Mouse (Mus musculus): ENCODE data around the gene Cltc. TPM values are rescaled to one million over a fixed set of nuclear protein-coding genes. Genes with fewer than 3 reads are reported as not detected.

Gene Cltc
- polyA plus RNA-seq, 1 experiment from 2014 or later: 79.4 TPM

DNA sequence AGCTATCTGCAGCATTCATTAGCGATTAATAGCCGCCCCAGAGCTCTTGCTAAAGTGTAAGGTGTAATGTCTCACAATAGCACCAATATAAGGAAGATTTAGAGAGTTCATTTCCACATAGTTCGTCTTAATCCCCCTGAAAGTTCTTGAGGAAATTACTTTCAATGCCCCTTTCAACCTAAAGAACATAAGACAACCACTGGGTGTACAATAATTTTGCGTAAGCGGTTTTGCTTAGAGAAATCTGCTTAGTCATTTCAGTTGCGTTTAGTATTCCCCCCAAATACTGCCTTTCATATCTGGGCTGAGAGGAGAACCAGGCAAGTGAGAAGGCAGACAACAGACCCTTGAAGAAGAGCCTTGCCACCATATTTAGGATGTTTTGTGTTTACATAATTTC is 1.2 kb upstream of the Cltc start:
- H3K36me3 ChIP-seq (replicated peaks): peaks cover 10% of the 10 kb centered on the region
- H3K9me3 ChIP-seq (replicated peaks): no peaks in the 10 kb centered on the region
- peak overlapping the region; percentile 83 for H3K4me2 ChIP-seq
- no peak for ATAC-seq (ENCODE audit: insufficient read depth)
- peak overlapping the region; percentile 92 for H3K4me3 ChIP-seq (replicated peaks)
- 7% methylated on average over 6 of the region's 6 CpGs for WGBS (ENCODE audit: insufficient replicate concordance)
- peaks cover 58% of the 10 kb centered on the region for H3K4me1 ChIP-seq (replicated peaks)
- H3K27ac ChIP-seq (replicated peaks): peak overlapping the region; percentile 100
- peak overlapping the region; percentile 99 for H3K9ac ChIP-seq
- H3K27me3 ChIP-seq: no peaks in the 10 kb centered on the region

DNA sequence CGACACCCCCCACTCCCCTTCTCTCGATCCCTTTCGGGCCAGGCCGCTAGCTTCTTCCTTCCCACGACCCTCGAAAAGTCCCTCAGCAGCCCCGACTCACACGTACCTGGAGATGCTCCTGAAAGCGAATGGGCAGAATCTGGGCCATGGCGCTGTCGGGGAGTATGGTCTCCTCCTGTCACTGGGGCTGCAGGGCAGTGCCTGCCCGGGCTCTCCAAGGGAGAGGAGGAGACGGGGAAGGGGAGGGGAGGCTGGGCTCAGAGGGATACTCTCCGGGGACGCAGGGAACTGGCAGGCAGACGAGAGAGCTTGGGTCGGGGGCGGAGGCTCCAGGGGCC is 254 bp downstream of the Cltc start:
- Histone ChIP-seq H3K36me3 (replicated peaks) (peaks cover 14% of the 10 kb centered on the region), H3K27ac (replicated peaks) (peak overlapping the region; percentile 100), H3K4me2 (peak overlapping the region; percentile 83), H3K4me3 (replicated peaks) (peak overlapping the region; percentile 92), H3K9me3 (replicated peaks) (no peaks in the 10 kb centered on the region), H3K4me1 (replicated peaks) (peaks cover 67% of the 10 kb centered on the region), H3K27me3 (no peaks in the 10 kb centered on the region), H3K9ac (peak overlapping the region; percentile 99)
- WGBS (ENCODE audit: insufficient replicate concordance): under 1% methylated on average over 18 of the region's 18 CpGs
- no peak; the same call in 1 of the 2 replicates for ATAC-seq (ENCODE audit: insufficient read depth)

DNA sequence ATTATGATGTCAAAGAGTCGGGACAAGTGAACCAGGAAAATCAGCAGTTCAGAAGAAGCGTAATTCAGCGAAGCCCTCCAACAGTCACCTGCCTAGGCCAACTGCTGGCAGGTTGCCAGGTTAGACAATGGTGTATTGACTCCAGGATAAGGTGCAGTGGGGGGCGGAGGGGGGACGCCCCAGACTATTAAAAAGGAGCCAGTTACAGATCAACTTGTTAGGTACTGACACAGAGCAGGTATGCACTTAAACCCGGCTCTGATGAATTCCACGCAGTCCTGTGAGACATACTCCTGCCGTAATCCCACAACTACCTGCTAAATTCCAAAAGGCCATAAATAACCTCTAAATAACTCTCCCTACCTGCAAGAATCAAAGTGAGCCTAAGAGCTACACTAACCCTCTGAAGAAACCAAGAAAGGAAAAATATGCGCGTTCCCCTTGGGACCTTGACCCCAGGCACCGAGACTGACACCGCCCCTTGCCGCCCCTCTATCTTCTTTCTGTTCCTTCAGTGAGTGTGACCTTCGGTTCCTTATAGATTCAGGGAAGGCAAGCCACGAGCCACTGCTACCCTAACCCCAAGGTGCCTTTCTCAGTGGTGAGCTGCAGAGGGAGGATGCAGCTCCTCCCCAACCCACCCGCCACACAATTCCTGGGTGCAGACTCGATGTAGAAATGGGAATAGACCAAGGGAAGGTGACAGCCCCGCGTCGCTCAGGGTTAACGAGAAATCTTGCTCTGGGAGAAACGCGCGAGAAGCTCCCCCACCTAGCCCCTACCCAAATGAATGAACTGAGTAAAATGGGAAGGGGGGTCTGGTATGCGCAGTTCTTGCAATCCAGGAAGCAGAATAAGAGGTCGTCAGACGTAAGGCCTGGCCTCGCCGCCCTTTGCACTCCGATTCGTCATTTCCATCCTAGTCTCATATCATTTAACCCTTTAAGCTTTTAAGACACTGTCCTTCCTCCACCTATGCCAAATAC is 916 bp downstream of the Cltc start:
- Histone ChIP-seq H3K27ac (replicated peaks) (peak overlapping the region; percentile 100), H3K27me3 (no peaks in the 10 kb centered on the region), H3K4me1 (replicated peaks) (peaks cover 72% of the 10 kb centered on the region), H3K36me3 (replicated peaks) (peaks cover 14% of the 10 kb centered on the region), H3K9me3 (replicated peaks) (no peaks in the 10 kb centered on the region), H3K4me3 (replicated peaks) (peak overlapping the region; percentile 92), H3K9ac (peak overlapping the region; percentile 99), H3K4me2 (peak overlapping the region; percentile 83)
- 1% methylated on average over 31 of the region's 31 CpGs for WGBS (ENCODE audit: insufficient replicate concordance)
- no peak; the same call in 1 of the 2 replicates for ATAC-seq (ENCODE audit: insufficient read depth)

DNA sequence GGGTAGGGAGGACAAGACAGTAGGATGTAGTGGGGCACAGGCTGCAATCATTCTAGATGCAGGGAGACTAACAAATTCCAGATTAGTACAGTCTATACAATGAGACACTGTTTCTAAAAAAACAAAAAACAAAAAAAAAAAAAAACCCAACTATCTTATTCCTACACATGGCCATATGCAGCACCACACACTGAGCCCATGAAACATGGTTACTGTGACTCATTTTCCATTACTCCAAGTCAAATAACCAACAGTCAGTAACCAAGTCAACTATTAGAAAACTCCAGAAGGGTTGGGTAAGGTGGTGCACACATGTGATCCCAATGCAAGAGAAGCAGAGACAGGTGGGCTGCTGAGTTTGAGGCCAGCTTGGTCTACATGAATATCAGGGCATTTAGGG is 5.0 kb downstream of the Cltc start:
- Histone ChIP-seq H3K4me1 (replicated peaks) (peaks cover 73% of the 10 kb centered on the region), H3K4me2 (peak overlapping the region; percentile 30), H3K9me3 (replicated peaks) (no peaks in the 10 kb centered on the region), H3K27me3 (no peaks in the 10 kb centered on the region), H3K9ac (peak overlapping the region; percentile 39), H3K27ac (replicated peaks) (peak overlapping the region; percentile 61), H3K4me3 (replicated peaks) (0 out of 2 replicates have a peak overlapping the region, but pooled peaks have one; percentile 14), H3K36me3 (replicated peaks) (peaks cover 14% of the 10 kb centered on the region)
- ATAC-seq (ENCODE audit: insufficient read depth): no peak

DNA sequence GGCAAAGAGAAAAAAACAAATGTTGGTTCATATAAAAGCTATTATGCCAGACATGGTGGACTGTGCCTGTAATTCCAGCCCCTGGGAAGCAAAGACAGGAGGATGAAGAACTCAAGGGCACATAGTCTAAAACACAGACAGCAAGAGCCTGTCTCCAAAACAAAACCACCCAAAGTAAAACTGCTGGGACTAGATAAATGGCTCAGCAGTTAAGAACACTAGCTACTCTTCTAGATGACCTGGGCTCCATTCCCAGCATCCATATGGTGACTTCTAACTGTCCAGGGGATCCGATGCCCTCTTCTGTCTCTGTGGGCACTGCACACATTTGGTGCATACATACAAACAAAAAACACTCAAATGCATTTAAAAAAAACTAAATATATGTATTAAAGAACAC is 6.4 kb downstream of the Cltc start:
- peak overlapping the region; percentile 17 for H3K4me2 ChIP-seq
- peak overlapping the region; percentile 43 for H3K27ac ChIP-seq (replicated peaks)
- peaks cover 14% of the 10 kb centered on the region for H3K36me3 ChIP-seq (replicated peaks)
- H3K9me3 ChIP-seq (replicated peaks): no peaks in the 10 kb centered on the region
- no peak for ATAC-seq (ENCODE audit: insufficient read depth)
- no peaks in the 10 kb centered on the region for H3K27me3 ChIP-seq
- 83% methylated on average over 1 of the region's 1 CpGs for WGBS (ENCODE audit: insufficient replicate concordance)
- peaks cover 84% of the 10 kb centered on the region for H3K4me1 ChIP-seq (replicated peaks)
- no peak overlapping the region for H3K9ac ChIP-seq
- no peak overlapping the region for H3K4me3 ChIP-seq (replicated peaks)

DNA sequence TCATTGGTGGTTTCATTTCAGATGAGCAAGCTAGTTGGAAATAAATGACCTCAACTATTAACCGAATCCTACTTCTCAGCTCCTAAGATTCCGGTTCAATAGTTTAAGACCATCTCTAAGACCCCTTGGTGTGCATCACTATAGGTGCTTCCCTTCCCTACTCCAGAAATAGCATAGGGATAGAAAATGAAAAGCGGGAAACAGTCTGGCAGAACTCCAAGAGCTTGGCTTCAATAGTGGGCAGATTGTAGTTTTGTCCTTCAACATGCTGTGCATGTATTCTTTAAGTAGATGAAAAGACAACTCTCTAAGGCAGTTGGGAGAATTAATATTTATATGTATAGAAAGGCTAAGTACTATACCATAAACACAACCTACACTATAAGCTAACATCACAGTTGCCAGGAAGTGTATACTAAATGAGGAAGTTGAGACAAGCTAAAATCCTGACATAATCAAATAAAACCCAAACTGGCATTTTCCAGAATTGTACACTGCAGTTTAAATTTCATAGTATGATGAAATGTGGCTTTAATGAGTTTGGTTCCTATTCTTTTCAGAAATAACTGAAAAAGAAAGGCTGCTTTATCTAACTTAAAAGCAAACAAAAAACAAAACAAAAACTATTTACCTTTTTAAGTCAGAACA is 7.5 kb downstream of the Cltc start:
- no peak overlapping the region for H3K4me2 ChIP-seq
- no peaks in the 10 kb centered on the region for H3K9me3 ChIP-seq (replicated peaks)
- H3K4me3 ChIP-seq (replicated peaks): no peak overlapping the region
- peaks cover 14% of the 10 kb centered on the region for H3K36me3 ChIP-seq (replicated peaks)
- no peak for ATAC-seq (ENCODE audit: insufficient read depth)
- H3K4me1 ChIP-seq (replicated peaks): peaks cover 87% of the 10 kb centered on the region
- 86% methylated on average over 3 of the region's 3 CpGs for WGBS (ENCODE audit: insufficient replicate concordance)
- H3K9ac ChIP-seq: no peak overlapping the region
- H3K27ac ChIP-seq (replicated peaks): peak overlapping the region; percentile 48; the same call in 1 of the 2 replicates
- H3K27me3 ChIP-seq: no peaks in the 10 kb centered on the region

DNA sequence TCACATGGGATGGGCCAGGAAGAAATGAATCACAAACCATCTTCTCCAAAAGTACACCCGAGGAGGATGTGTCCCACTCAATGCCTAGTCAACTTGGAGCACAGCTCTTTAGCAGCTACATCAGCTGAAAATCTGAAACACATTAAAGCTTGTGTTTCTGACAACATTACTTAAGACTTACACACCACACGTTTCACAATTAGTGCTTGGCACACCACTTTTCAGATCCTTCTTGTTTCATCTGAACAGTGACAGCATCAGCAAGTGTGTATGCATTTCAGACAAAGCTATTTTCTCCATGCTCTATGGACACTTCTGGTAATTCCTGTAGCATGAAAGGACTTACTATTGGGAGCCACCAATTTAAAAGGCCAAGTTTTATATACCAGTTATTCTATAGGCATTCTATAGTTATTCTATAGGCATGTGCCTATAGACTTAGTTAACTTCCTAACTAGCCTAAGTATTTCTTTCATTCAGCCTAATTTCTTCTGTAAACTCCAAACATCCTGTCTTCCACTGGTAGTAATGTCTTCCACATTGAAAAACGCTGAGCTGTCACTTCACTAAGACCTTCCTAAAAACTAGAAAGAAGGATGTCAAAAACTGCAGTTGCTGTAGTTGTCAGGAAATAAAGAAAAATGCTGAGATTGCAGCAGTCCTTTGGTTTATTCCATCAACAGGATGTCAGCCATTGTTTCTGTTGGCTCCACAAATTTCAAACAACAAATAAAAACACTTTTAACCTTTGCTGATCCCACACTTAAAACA is 11.5 kb downstream of the Cltc start:
- H3K9ac ChIP-seq: 0 out of 2 replicates have a peak overlapping the region, but pooled peaks have one; percentile 0
- peak overlapping the region; percentile 21 for H3K4me2 ChIP-seq
- ATAC-seq (ENCODE audit: insufficient read depth): no peak
- 56% methylated on average over 3 of the region's 3 CpGs for WGBS (ENCODE audit: insufficient replicate concordance)
- peaks cover 82% of the 10 kb centered on the region for H3K4me1 ChIP-seq (replicated peaks)
- H3K9me3 ChIP-seq (replicated peaks): no peaks in the 10 kb centered on the region
- no peak overlapping the region for H3K4me3 ChIP-seq (replicated peaks)
- no peaks in the 10 kb centered on the region for H3K27me3 ChIP-seq
- no peaks in the 10 kb centered on the region; the same call in 1 of the 2 replicates for H3K36me3 ChIP-seq (replicated peaks)
- H3K27ac ChIP-seq (replicated peaks): peak overlapping the region; percentile 78

DNA sequence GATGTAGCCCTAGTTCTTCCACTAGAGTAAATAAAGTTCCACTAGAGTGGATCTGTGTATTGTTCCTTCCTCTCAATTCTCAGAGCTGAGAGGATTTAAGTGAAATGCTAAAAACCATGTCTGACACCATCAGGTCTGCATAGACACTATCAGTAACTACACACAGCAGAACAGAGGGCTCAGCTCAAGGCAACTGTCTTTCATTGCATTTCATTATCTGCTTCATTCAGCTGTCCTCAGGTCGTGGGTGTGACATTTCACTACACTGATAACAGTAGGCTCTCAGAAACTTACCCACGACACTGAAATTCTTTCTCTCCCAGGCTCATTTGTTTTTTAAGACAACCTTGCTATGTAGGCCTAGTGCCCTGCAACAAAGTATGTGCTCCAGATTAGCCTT is 14.8 kb downstream of the Cltc start:
- no peaks in the 10 kb centered on the region for H3K27me3 ChIP-seq
- H3K4me2 ChIP-seq: peak overlapping the region; percentile 69
- H3K9ac ChIP-seq: peak overlapping the region; percentile 45
- peak overlapping the region; percentile 37 for H3K4me3 ChIP-seq (replicated peaks)
- H3K4me1 ChIP-seq (replicated peaks): peaks cover 87% of the 10 kb centered on the region
- ATAC-seq (ENCODE audit: insufficient read depth): peak; percentile 97
- WGBS (ENCODE audit: insufficient replicate concordance): 4% methylated on average over 2 of the region's 2 CpGs
- no peaks in the 10 kb centered on the region for H3K9me3 ChIP-seq (replicated peaks)
- H3K27ac ChIP-seq (replicated peaks): peak overlapping the region; percentile 94
- 0 out of 2 replicates have a peak, but pooled peaks cover 8% of the 10 kb centered on the region for H3K36me3 ChIP-seq (replicated peaks)

DNA sequence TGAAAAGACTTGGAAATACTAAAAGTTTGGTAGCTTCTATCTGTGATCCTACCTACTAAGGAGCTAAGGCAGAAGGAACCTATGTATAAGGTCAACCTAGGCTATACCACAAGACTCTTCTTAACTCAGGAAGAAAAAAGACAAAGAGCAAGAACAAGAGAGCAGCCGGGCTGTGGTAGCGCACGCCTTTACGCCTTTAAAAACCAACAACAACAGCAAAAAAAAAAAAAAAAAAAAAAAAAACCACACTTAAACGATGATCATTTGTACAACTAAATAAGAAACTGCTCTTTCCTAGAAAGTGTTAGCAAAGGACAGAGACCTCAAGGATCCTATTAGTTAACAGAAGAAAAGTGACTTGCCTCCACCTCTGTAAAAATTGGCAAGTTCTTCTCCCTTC is 15.9 kb downstream of the Cltc start:
- Histone ChIP-seq H3K27ac (replicated peaks) (peak overlapping the region; percentile 94), H3K9me3 (replicated peaks) (no peaks in the 10 kb centered on the region), H3K27me3 (no peaks in the 10 kb centered on the region), H3K4me1 (replicated peaks) (peaks cover 87% of the 10 kb centered on the region), H3K4me3 (replicated peaks) (no peak overlapping the region), H3K36me3 (replicated peaks) (peaks cover 12% of the 10 kb centered on the region; the same call in 1 of the 2 replicates), H3K4me2 (peak overlapping the region; percentile 69), H3K9ac (0 out of 2 replicates have a peak overlapping the region, but pooled peaks have one; percentile 0)
- WGBS (ENCODE audit: insufficient replicate concordance): 68% methylated on average over 5 of the region's 5 CpGs
- no peak for ATAC-seq (ENCODE audit: insufficient read depth)

DNA sequence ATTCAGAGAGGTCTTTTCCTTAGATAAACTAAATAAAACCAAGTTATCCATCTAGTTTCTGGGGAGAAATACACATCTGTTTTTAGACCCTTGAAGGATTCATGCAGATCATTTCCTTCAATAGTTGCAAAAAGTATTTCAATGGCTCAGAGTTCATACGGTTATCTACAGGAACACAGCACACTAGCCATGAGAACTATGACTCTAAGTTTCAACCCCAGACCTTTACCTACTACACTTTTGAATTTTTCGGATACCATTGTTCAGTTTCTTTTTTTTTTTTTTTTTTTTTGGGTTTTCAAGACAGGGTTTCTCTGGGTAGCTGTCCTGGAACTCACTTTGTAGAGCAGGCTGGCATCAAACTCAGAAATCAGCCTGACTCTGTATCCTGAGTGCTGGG is 17.9 kb downstream of the Cltc start:
- peak overlapping the region; percentile 27 for H3K4me2 ChIP-seq
- H3K27ac ChIP-seq (replicated peaks): peak overlapping the region; percentile 77
- peaks cover 28% of the 10 kb centered on the region for H3K36me3 ChIP-seq (replicated peaks)
- H3K27me3 ChIP-seq: no peaks in the 10 kb centered on the region
- no peak for ATAC-seq (ENCODE audit: insufficient read depth)
- H3K9ac ChIP-seq: no peak overlapping the region; the same call in 1 of the 2 replicates
- 35% methylated on average over 2 of the region's 2 CpGs for WGBS (ENCODE audit: insufficient replicate concordance)
- H3K9me3 ChIP-seq (replicated peaks): no peaks in the 10 kb centered on the region
- peaks cover 75% of the 10 kb centered on the region for H3K4me1 ChIP-seq (replicated peaks)
- no peak overlapping the region for H3K4me3 ChIP-seq (replicated peaks)

Data from liver, embryonic 15.5 days (tissue).